In genomic region chr11:70700613-70701012, GRCm38 (mm10) we compare ENCODE assay signal across 8 mouse cellular contexts. TPM values are rescaled to one million over a fixed set of nuclear protein-coding genes. Genes with fewer than 3 reads are reported as not detected.
DNase-seq lines count a peak whose midpoint lies in the region; ATAC-seq and TF ChIP-seq lines count a peak whose summit lies in the region.

No protein-coding gene starts in this region.

- H3K9me3 ChIP-seq in hindbrain, embryonic 16.5 days (ENCODE audit: control insufficient read depth, low read length) = no peaks in the 10 kb centered on the region

- H3K4me1 ChIP-seq in hindbrain, embryonic 16.5 days (ENCODE audit: control insufficient read depth, insufficient read depth, low read depth, low read length) = peaks cover 25% of the 10 kb centered on the region

- intact Hi-C loops in gastrocnemius, adult 2 months (cut with DNase I) = loop anchor here (2.0 kb wide), 2 partner anchors 14 to 46 kb away; partner anchors contain the start of gene Pfn1
- intact Hi-C loops in left cerebral cortex, postnatal 36 days (cut with DNase I) = loop anchor here (2.0 to 5.0 kb wide), 2 partner anchors 14 to 57 kb away; no protein-coding TSS in a partner anchor

- H3K9ac ChIP-seq in hindbrain, embryonic 16.5 days (ENCODE audit: low read depth, low read length) = peak overlapping the region; percentile 96

- TF ChIP-seq CTCF in gastrocnemius, adult 2 months (IDR thresholded peaks at IDR 0.05) = no peak

- H3K4me2 ChIP-seq in hindbrain, embryonic 16.5 days (ENCODE audit: low read length) = peak overlapping the region; percentile 94

- H3K27me3 ChIP-seq in hindbrain, embryonic 16.5 days (replicated peaks; ENCODE audit: control insufficient read depth, insufficient read depth, low read length) = no peaks in the 10 kb centered on the region

- H3K27ac ChIP-seq in gastrocnemius, adult 2 months = peak overlapping the region; percentile 100
- H3K27ac ChIP-seq in hindbrain, embryonic 16.5 days (ENCODE audit: low read depth, low read length) = peak overlapping the region; percentile 93

- ATAC-seq in hindbrain, embryonic 16.5 days = peak; percentile 29
- ATAC-seq in megakaryocyte-erythroid progenitor cell, adult 5-6 weeks (replicated peaks; ENCODE audit: low FRiP score, low TSS enrichment, poor library complexity, severe bottlenecking) = peak; percentile 40
- no peak for ATAC-seq in monocyte, adult 5-6 weeks (replicated peaks; ENCODE audit: insufficient number of reproducible peaks, low FRiP score, low TSS enrichment, poor library complexity, severe bottlenecking)

- under 1% methylated on average over 31 of the region's 34 CpGs for WGBS in hindbrain, embryonic 16.5 days

- peaks cover 18% of the 10 kb centered on the region for H3K36me3 ChIP-seq in hindbrain, embryonic 16.5 days (ENCODE audit: control insufficient read depth, insufficient read depth, low read length)

- H3K4me3 ChIP-seq in gastrocnemius, adult 2 months = peak overlapping the region; percentile 75
- H3K4me3 ChIP-seq in hindbrain, embryonic 16.5 days (ENCODE audit: low read length) = peak overlapping the region; percentile 96

- peak; percentile 62 for DNase-seq in R1 (ENCODE audit: low read depth, low spot score)
- DNase-seq in cerebellum, postnatal 25 days = peak; percentile 74 to 75
- DNase-seq in gastrocnemius, adult 2 months = peak; percentile 96
- peak; percentile 64 to 68 for DNase-seq in left cerebral cortex, postnatal 36 days (ENCODE audit: low spot score in 2 of 2)
- DNase-seq in right cerebral cortex, postnatal 4 days = peak; percentile 46

RNA-seq across cellular contexts. Expression of gene Kif1c, which starts 0.3 kb away (rescaled TPM):
- 100 to 1,000 TPM; 579 to 631 TPM for total RNA-seq in gastrocnemius, adult 2 months (2021)
- polyA plus RNA-seq in hindbrain, embryonic 16.5 days (2015; fragmentation: Nextera tagmentation; extraction: Ambion mirVana) = 1.3 and 1.6 TPM in 2 replicates
- 10 to 100 TPM; 58.9 to 59.3 TPM for total RNA-seq in left cerebral cortex, postnatal 36 days (2021)
- 3.9 and 8.3 TPM in 2 replicates for total RNA-seq in megakaryocyte-erythroid progenitor cell, adult 5-6 weeks (2014; fragmentation: Nextera tagmentation)
- 5.4 and 13.2 TPM in 2 replicates for total RNA-seq in megakaryocyte-erythroid progenitor cell, adult 5-6 weeks (2017)
- total RNA-seq in monocyte, adult 5-6 weeks (2017) = 27.3 to 30.6 TPM (median 30.3 TPM) in 3 replicates

RNA-seq across cellular contexts. Expression of gene Inca1, which starts 0.7 kb away (rescaled TPM):
- 1 to 10 TPM; 3.8 to 5.7 TPM for total RNA-seq in gastrocnemius, adult 2 months (2021)
- 1.2 and 1.4 TPM in 2 replicates for polyA plus RNA-seq in hindbrain, embryonic 16.5 days (2015; fragmentation: Nextera tagmentation; extraction: Ambion mirVana)
- 1 to 10 TPM; 1.8 to 1.9 TPM for total RNA-seq in left cerebral cortex, postnatal 36 days (2021)
- 0.69 TPM in 1 of 2 replicates, not detected in the other for total RNA-seq in megakaryocyte-erythroid progenitor cell, adult 5-6 weeks (2014; fragmentation: Nextera tagmentation)
- total RNA-seq in megakaryocyte-erythroid progenitor cell, adult 5-6 weeks (2017) = 0.42 TPM in 1 of 2 replicates, not detected in the other
- 0.53 TPM in 1 of 3 replicates, not detected in the others for total RNA-seq in monocyte, adult 5-6 weeks (2017)

RNA-seq across cellular contexts. Expression of gene Camta2, which starts 12.7 kb away (rescaled TPM):
- total RNA-seq in gastrocnemius, adult 2 months (2021) = 10 to 100 TPM; 39.6 to 44.9 TPM
- 26.3 and 31.5 TPM in 2 replicates for polyA plus RNA-seq in hindbrain, embryonic 16.5 days (2015; fragmentation: Nextera tagmentation; extraction: Ambion mirVana)
- total RNA-seq in left cerebral cortex, postnatal 36 days (2021) = 100 to 1,000 TPM; 232 to 256 TPM
- total RNA-seq in megakaryocyte-erythroid progenitor cell, adult 5-6 weeks (2014; fragmentation: Nextera tagmentation) = 14.6 and 17.4 TPM in 2 replicates
- total RNA-seq in megakaryocyte-erythroid progenitor cell, adult 5-6 weeks (2017) = 0.91 and 7.1 TPM in 2 replicates
- 8.9 to 20.6 TPM (median 15.7 TPM) in 3 replicates for total RNA-seq in monocyte, adult 5-6 weeks (2017)

RNA-seq across cellular contexts. Expression of gene Spag7, which starts 31.4 kb away (rescaled TPM):
- 10 to 100 TPM; 86.3 to 86.4 TPM for total RNA-seq in gastrocnemius, adult 2 months (2021)
- 151 and 161 TPM in 2 replicates for polyA plus RNA-seq in hindbrain, embryonic 16.5 days (2015; fragmentation: Nextera tagmentation; extraction: Ambion mirVana)
- total RNA-seq in left cerebral cortex, postnatal 36 days (2021) = 10 to 100 TPM; 52.5 to 57.8 TPM
- total RNA-seq in megakaryocyte-erythroid progenitor cell, adult 5-6 weeks (2014; fragmentation: Nextera tagmentation) = 61.3 and 88.7 TPM in 2 replicates
- 59.9 and 60.5 TPM in 2 replicates for total RNA-seq in megakaryocyte-erythroid progenitor cell, adult 5-6 weeks (2017)
- 49.1 to 78.2 TPM (median 76.7 TPM) in 3 replicates for total RNA-seq in monocyte, adult 5-6 weeks (2017)

RNA-seq across cellular contexts. Expression of gene Eno3, which starts 43.6 kb away (rescaled TPM):
- total RNA-seq in gastrocnemius, adult 2 months (2021) = 1,000 to 10,000 TPM; 7,153 to 7,488 TPM
- polyA plus RNA-seq in hindbrain, embryonic 16.5 days (2015; fragmentation: Nextera tagmentation; extraction: Ambion mirVana) = 6.0 and 16.3 TPM in 2 replicates
- total RNA-seq in left cerebral cortex, postnatal 36 days (2021) = 1 to 10 TPM; 9.5 to 9.6 TPM
- 16.7 and 33.7 TPM in 2 replicates for total RNA-seq in megakaryocyte-erythroid progenitor cell, adult 5-6 weeks (2014; fragmentation: Nextera tagmentation)
- 8.4 and 16.5 TPM in 2 replicates for total RNA-seq in megakaryocyte-erythroid progenitor cell, adult 5-6 weeks (2017)
- total RNA-seq in monocyte, adult 5-6 weeks (2017) = 236 to 452 TPM (median 414 TPM) in 3 replicates

Comparison
In these comparisons a context has a peak if more than half of its experiments do, and no peak if none do; other contexts are left out.
1. DNase-seq: peak in every context shown above with its lines; median percentile 96 in gastrocnemius, adult 2 months; 74 in cerebellum, postnatal 25 days; 66 in left cerebral cortex, postnatal 36 days; 62 in R1; 46 in right cerebral cortex, postnatal 4 days.
2. RNA of gene Kif1c, which starts 0.3 kb away (total RNA-seq): 579 to 631 TPM in gastrocnemius, adult 2 months; 58.9 to 59.3 TPM in left cerebral cortex, postnatal 36 days, 27.3 to 30.6 TPM in monocyte, adult 5-6 weeks and 3.9 to 13.2 TPM in megakaryocyte-erythroid progenitor cell, adult 5-6 weeks; every median in the first group is over 4 times any median in the second.
3. RNA of gene Camta2, which starts 12.7 kb away (total RNA-seq): 232 to 256 TPM in left cerebral cortex, postnatal 36 days; 39.6 to 44.9 TPM in gastrocnemius, adult 2 months, 0.91 to 17.4 TPM in megakaryocyte-erythroid progenitor cell, adult 5-6 weeks and 8.9 to 20.6 TPM in monocyte, adult 5-6 weeks; every median in the first group is over 4 times any median in the second.